Comparison of ENCODE assay signal across 14 mouse cellular contexts in the genomic region with DNA sequence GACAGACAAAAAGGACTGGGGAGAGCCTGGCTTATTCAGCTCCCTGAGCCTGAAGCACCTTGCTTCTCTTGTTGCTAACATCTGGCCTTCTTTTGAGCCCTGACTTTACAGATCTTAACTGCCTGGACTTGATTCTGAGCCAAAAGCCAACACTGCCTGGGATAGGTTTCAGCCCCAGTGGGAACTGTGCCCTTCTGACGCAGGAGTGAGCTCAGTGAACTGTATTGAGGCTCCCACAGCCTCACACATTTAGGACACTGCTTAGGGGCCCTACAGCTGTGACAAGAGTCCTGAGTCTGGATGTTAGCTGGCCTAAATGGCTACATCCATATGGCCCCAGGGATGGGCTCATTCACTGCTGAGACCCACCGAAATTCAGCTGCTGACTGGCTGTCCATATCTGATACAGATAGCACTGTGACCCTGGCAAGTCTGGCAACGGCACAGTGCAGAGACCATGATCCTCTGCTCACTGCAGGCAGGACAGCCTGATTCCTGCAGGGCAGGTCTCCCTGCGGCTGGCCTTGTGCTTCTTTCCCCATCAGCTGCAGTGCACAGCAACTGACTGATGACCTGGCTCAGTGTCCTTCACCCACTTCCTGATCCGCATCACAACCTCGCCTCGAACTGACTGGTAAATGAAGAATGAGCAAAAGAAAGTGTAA. TPM values are rescaled to one million over a fixed set of nuclear protein-coding genes. Genes with fewer than 3 reads are reported as not detected.
DNase-seq lines count a peak whose midpoint lies in the region; ATAC-seq lines count a peak whose summit lies in the region.
"Had no signal": no experiment of that assay in that cellular context is flagged by ENCODE, and none has a peak within 500 bp of the region (broad histone marks: within the 10 kb centered on the region; RNA-seq: fewer than 3 reads in every experiment).

No protein-coding gene starts in this region.

- H3K36me3 ChIP-seq in kidney, embryonic 14.5 days (ENCODE audit: control insufficient read depth, insufficient read depth, low read length), result peaks cover 61% of the 10 kb centered on the region
- H3K36me3 ChIP-seq in intestine, embryonic 15.5 days, result peaks cover 25% of the 10 kb centered on the region
- peaks cover 28% of the 10 kb centered on the region for H3K36me3 ChIP-seq in liver, embryonic 16.5 days (ENCODE audit: control insufficient read depth, insufficient read depth)
- peaks cover 19% of the 10 kb centered on the region for H3K36me3 ChIP-seq in heart, embryonic 11.5 days (ENCODE audit: control insufficient read depth, insufficient read depth, low read length)

- no peak overlapping the region for H3K27ac ChIP-seq in kidney, embryonic 14.5 days (ENCODE audit: low read depth, low read length)
- no peak overlapping the region for H3K27ac ChIP-seq in intestine, embryonic 15.5 days
- H3K27ac ChIP-seq in liver, embryonic 16.5 days (ENCODE audit: low read length), result no peak overlapping the region
- no peak overlapping the region for H3K27ac ChIP-seq in heart, embryonic 11.5 days (ENCODE audit: low read depth, low read length)
- H3K27ac ChIP-seq: hindbrain, embryonic 14.5 days; midbrain, embryonic 13.5 days had no signal

- ATAC-seq in kidney, embryonic 14.5 days (ENCODE audit: low FRiP score, low TSS enrichment), result no peak
- ATAC-seq in intestine, embryonic 15.5 days, result peak; percentile 35; the same call in 1 of the 2 replicates
- ATAC-seq in liver, embryonic 16.5 days (ENCODE audit: low read depth), result peak; percentile 15; the same call in 1 of the 2 replicates
- ATAC-seq in inflammation-experienced regulatory T-cells, adult 6 months, result no peak
- ATAC-seq in heart, embryonic 11.5 days (replicated peaks; ENCODE audit: insufficient number of reproducible peaks, low FRiP score, low TSS enrichment), result no peak
- ATAC-seq: midbrain, embryonic 13.5 days had no signal

- no peak overlapping the region for H3K4me3 ChIP-seq in kidney, embryonic 14.5 days (ENCODE audit: low read length)
- no peak overlapping the region for H3K4me3 ChIP-seq in intestine, embryonic 15.5 days (replicated peaks)
- H3K4me3 ChIP-seq in liver, embryonic 16.5 days (ENCODE audit: low read depth, low read length), result no peak overlapping the region
- no peak overlapping the region for H3K4me3 ChIP-seq in heart, embryonic 11.5 days (ENCODE audit: low read depth, low read length)
- H3K4me3 ChIP-seq: midbrain, embryonic 13.5 days had no signal

- 87% methylated on average over 7 of the region's 7 CpGs for WGBS in kidney, embryonic 14.5 days
- 79% methylated on average over 7 of the region's 7 CpGs for WGBS in intestine, embryonic 15.5 days
- WGBS in liver, embryonic 16.5 days (ENCODE audit: insufficient replicate concordance), result 70% methylated on average over 7 of the region's 7 CpGs
- 74% methylated on average over 7 of the region's 7 CpGs for WGBS in heart, embryonic 11.5 days (ENCODE audit: insufficient replicate concordance)

- DNase-seq in kidney, adult 11 months, result peak; percentile 56
- peak; percentile 43 for DNase-seq in MN1 (ENCODE audit: low spot score)
- DNase-seq in left cerebral cortex, postnatal 36 days (ENCODE audit: low spot score in 2 of 2), result no peak
- DNase-seq: cerebellum, adult 18-20 months; embryo, embryonic 11 days; lung, embryonic 14.5 days; right cerebral cortex, postnatal 14 days had no signal

- no peak overlapping the region for H3K4me2 ChIP-seq in kidney, embryonic 14.5 days (replicated peaks; ENCODE audit: low read depth, low read length)
- H3K4me2 ChIP-seq in intestine, embryonic 15.5 days (replicated peaks), result no peak overlapping the region
- H3K4me2 ChIP-seq in liver, embryonic 16.5 days (ENCODE audit: low read depth, low read length), result no peak overlapping the region
- no peak overlapping the region for H3K4me2 ChIP-seq in heart, embryonic 11.5 days
- H3K4me2 ChIP-seq: hindbrain, embryonic 14.5 days; lung, embryonic 14.5 days; midbrain, embryonic 13.5 days had no signal

- no peak overlapping the region for H3K9ac ChIP-seq in kidney, embryonic 14.5 days (ENCODE audit: low read depth, low read length)
- no peak overlapping the region for H3K9ac ChIP-seq in intestine, embryonic 15.5 days
- no peak overlapping the region for H3K9ac ChIP-seq in liver, embryonic 16.5 days (ENCODE audit: low read depth, low read length)
- no peak overlapping the region for H3K9ac ChIP-seq in heart, embryonic 11.5 days (ENCODE audit: low read depth, low read length)
- H3K9ac ChIP-seq: hindbrain, embryonic 14.5 days; lung, embryonic 14.5 days; midbrain, embryonic 13.5 days had no signal

- no peaks in the 10 kb centered on the region for H3K4me1 ChIP-seq in kidney, embryonic 14.5 days (ENCODE audit: control insufficient read depth, insufficient read depth, low read length)
- H3K4me1 ChIP-seq in intestine, embryonic 15.5 days (replicated peaks), result 0 out of 2 replicates have a peak, but pooled peaks cover 3% of the 10 kb centered on the region
- H3K4me1 ChIP-seq in liver, embryonic 16.5 days (ENCODE audit: control insufficient read depth, low read depth, low read length), result no peaks in the 10 kb centered on the region
- H3K4me1 ChIP-seq in heart, embryonic 11.5 days (ENCODE audit: control insufficient read depth, insufficient read depth, low read length), result no peaks in the 10 kb centered on the region
- H3K4me1 ChIP-seq: midbrain, embryonic 13.5 days had no signal

- no peaks in the 10 kb centered on the region for H3K27me3 ChIP-seq in kidney, embryonic 14.5 days (ENCODE audit: control insufficient read depth, insufficient read depth, low read length)
- no peaks in the 10 kb centered on the region for H3K27me3 ChIP-seq in intestine, embryonic 15.5 days (replicated peaks)
- H3K27me3 ChIP-seq in liver, embryonic 16.5 days (ENCODE audit: control insufficient read depth, insufficient read depth, low read depth, low read length), result no peaks in the 10 kb centered on the region
- H3K27me3 ChIP-seq in heart, embryonic 11.5 days (ENCODE audit: control insufficient read depth, insufficient read depth, low read length), result no peaks in the 10 kb centered on the region
- H3K27me3 ChIP-seq: midbrain, embryonic 13.5 days had no signal

- intact Hi-C loops in left cerebral cortex, postnatal 36 days (cut with DNase I), result no loop called here

- H3K9me3 ChIP-seq in kidney, embryonic 14.5 days (ENCODE audit: control insufficient read depth, low read length), result no peaks in the 10 kb centered on the region
- H3K9me3 ChIP-seq in intestine, embryonic 15.5 days, result no peaks in the 10 kb centered on the region
- H3K9me3 ChIP-seq in liver, embryonic 16.5 days (replicated peaks; ENCODE audit: control insufficient read depth, low read length), result no peaks in the 10 kb centered on the region
- no peaks in the 10 kb centered on the region for H3K9me3 ChIP-seq in heart, embryonic 11.5 days (replicated peaks; ENCODE audit: control insufficient read depth, low read length)
- H3K9me3 ChIP-seq: midbrain, embryonic 13.5 days had no signal

RNA-seq across cellular contexts. Expression of a gene that starts 11.4 kb away (rescaled TPM):
- 85.8 and 89.3 TPM in 2 replicates for polyA plus RNA-seq in kidney, embryonic 14.5 days (2014; fragmentation: Nextera tagmentation; extraction: Ambion mirVana)
- polyA plus RNA-seq in intestine, embryonic 15.5 days (2015; fragmentation: Nextera tagmentation; extraction: Ambion mirVana), result 98.8 and 110 TPM in 2 replicates
- 43.8 and 44.4 TPM in 2 replicates for polyA plus RNA-seq in liver, embryonic 16.5 days (2015; fragmentation: Nextera tagmentation; extraction: Ambion mirVana)
- 10 to 100 TPM; 53.0 to 60.6 (median 54.4) TPM for polyA plus RNA-seq in inflammation-experienced regulatory T-cells, adult 6 months (2017; shearing (Covaris generic))
- polyA plus RNA-seq in heart, embryonic 11.5 days (2014; fragmentation: Nextera tagmentation; extraction: Ambion mirVana), result 60.8 and 67.6 TPM in 2 replicates
- 100 to 1,000 TPM; 142 to 171 TPM for total RNA-seq in left cerebral cortex, postnatal 36 days (2021)

RNA-seq across cellular contexts. Expression of a gene that starts 49.3 kb away (rescaled TPM):
- 7.8 and 13.4 TPM in 2 replicates for polyA plus RNA-seq in kidney, embryonic 14.5 days (2014; fragmentation: Nextera tagmentation; extraction: Ambion mirVana)
- 6.5 and 7.4 TPM in 2 replicates for polyA plus RNA-seq in intestine, embryonic 15.5 days (2015; fragmentation: Nextera tagmentation; extraction: Ambion mirVana)
- 10.6 and 10.8 TPM in 2 replicates for polyA plus RNA-seq in liver, embryonic 16.5 days (2015; fragmentation: Nextera tagmentation; extraction: Ambion mirVana)
- 1 to 10 TPM in 1 of 3 experiments, under 1 TPM in 2; 0.69 to 2.0 (median 0.82) TPM for polyA plus RNA-seq in inflammation-experienced regulatory T-cells, adult 6 months (2017; shearing (Covaris generic))
- 3.5 and 6.7 TPM in 2 replicates for polyA plus RNA-seq in heart, embryonic 11.5 days (2014; fragmentation: Nextera tagmentation; extraction: Ambion mirVana)
- total RNA-seq in left cerebral cortex, postnatal 36 days (2021), result 10 to 100 TPM; 14.9 to 16.9 TPM

Comparison
In these comparisons a context has a peak if more than half of its experiments do, and no peak if none do; other contexts are left out.
1. DNase-seq: peak in kidney, adult 11 months (single experiment) and MN1 (single experiment); none in left cerebral cortex, postnatal 36 days (0 of 2).
2. ATAC-seq: peak in intestine, embryonic 15.5 days (single experiment) and liver, embryonic 16.5 days (single experiment); none in kidney, embryonic 14.5 days (single experiment), inflammation-experienced regulatory T-cells, adult 6 months (single experiment) and heart, embryonic 11.5 days (single experiment).